Mouse (Mus musculus) natural killer cell, adult 2 months (primary cell): Measurements from ENCODE around the gene Rad54l2.

Source experiments
- DNase-seq, 2 experiments: peaks; one replicate each; pipeline ENCODE4 v3.0.0; 2022; ENCODE audit warnings: low spot score in 2 of 2

Gene Rad54l2

DNA sequence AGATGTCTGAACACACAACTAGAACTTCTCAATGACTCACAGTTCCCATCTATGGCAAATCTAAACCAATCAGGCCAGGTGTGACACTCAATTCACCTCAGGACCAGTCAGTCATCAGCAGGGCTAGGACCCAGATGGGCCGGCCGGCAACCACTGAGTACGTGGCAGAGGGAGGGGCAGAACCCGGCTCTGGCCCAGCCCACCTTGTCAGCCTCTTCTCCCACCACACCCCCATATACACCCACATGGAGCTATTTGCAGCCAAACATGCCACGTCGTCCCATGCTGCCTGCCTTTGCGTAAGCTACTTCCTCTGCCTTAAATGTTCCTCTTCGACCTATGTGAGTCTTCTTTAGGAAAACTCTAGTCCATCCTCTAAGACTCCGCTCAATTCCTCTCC lies 113.0 kb downstream of the Rad54l2 start:
- DNase-seq, result no peak

DNA sequence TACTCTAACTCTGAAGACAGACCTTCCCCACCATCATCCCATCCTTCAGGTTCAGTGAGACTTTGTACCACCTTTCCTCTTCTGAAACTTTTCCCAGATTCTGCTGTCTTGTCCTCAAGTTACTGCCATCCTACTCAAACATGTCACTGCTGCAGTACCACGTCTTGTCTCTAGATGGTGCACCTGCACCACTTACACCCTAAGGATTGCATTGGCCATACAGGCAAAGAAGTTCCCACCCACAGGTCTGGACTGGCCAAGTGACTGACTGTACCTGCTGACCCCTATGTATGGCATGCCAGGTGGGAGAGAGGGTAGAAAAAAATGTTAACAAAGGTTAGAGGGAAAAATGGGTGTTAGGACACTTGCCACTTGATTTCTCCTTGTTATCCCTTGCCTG lies 113.5 kb downstream of the Rad54l2 start:
- peak; percentile 69 to 76 for DNase-seq

DNA sequence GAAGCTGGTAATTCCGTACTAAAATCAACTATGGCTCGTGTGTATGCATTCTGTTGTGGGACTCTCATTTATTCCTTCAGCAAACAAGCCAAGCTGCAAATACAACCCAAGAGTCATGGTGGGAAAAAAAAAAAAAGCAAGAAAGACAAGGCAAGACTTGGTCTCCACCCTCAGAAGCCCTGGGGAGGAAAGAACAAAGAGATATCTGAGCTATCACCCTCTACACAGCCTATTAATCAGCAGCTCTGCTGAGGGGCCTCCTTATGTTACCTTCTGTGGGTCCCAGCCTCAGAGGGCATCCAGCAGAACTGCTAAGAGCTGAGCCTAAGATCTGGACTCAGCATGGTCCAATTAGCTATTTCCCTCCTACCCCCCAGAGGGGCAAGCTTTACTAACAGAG lies 115.1 kb downstream of the Rad54l2 start:
- no peak for DNase-seq

DNA sequence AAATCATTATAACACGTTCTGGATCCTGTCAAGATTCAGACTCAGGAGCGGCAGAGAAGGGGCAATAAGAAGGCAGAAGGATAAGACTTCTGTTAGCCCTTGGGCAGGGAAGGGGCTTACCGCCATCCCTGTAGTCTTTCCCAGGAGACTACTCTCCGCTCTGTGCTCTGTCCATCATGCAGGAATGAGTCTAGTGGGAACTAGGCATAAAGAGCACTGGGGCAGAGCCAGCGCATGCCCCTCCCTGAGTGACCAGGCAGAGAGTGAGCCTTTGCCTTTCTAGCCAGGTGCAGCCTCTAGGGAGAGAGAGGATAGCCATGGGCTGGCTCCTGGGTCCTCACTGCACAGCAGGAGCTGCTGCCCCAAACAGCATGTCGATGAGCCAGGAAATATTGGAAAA lies 124.1 kb downstream of the Rad54l2 start:
- DNase-seq, result no peak

DNA sequence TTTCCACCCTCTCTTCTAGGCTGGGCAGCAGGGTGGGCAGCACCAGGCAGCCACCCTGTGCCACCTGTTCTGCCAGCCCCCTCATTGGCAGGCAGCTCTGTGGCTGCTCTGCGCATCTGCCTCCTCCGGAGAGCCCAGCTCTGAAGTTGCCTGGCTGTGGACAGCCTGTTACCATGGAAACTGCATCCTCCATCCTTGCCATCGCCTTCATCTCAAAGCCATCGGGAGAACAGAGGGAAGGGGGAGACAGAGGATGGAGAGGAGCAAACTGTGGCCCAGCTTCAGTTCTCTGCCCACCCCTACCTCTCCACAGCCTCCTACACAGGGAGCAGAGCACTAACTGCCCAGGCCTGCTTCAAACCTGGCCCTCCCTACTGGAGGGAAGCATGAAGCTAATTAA lies 124.6 kb downstream of the Rad54l2 start:
- DNase-seq, result no peak

DNA sequence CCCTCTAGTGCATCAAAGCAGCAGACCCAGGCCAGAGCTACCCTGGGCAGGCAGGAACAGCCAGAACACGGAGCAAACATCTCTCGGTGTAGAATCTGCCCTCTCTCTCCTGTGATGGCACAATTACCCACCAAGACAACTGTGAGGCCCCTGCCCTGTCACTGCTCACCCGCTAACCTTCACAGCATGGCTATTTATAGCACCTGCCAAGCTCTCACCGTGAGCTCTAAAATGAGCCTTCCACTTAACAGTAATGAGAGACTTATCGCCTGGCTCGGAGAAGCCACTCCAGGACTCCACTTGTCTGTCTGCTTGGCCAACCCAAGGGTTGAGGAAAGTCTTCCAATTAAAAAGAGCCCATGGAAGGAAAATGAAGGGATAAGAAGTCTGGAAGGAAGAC lies 125.8 kb downstream of the Rad54l2 start:
- DNase-seq, result no peak

DNA sequence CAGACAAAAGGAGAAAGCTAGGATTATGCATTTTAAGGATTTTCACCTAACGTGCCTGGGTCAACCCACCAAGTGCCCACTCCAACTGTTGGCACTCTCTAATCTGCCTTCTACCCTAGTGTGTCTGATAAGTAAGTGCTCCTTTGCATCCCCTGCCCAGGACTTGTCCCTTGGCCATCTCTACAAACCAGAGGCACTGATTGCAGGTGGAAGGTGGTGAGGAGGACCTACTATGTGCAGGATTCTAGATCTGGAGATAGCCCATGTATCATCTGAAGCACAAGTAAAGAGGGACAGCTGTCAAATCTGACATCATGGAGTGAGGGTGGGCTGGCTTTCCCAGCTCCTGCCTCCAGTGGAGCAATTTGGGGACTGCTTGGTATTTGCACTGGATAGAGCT lies 129.1 kb downstream of the Rad54l2 start:
- no peak for DNase-seq

DNA sequence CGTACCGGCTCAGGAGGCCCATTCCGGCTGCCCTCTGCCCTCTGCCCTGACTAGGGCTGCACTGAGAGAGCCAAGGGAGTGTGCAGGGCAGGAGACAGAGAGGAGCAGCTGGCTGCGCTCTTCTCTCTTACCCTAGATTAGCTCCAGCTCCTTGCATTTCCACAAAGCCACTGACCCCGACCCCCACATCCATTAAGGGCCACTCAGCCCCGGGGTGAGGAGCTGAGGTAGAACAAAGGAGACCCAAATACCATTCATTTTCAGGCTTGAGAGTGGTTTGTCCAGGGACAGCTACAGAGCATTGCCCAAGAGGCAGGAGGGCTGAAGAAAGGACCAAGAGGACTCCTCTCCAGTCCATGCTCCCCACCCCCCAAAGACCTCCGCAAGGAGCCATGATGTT lies 129.6 kb downstream of the Rad54l2 start:
- no peak for DNase-seq

DNA sequence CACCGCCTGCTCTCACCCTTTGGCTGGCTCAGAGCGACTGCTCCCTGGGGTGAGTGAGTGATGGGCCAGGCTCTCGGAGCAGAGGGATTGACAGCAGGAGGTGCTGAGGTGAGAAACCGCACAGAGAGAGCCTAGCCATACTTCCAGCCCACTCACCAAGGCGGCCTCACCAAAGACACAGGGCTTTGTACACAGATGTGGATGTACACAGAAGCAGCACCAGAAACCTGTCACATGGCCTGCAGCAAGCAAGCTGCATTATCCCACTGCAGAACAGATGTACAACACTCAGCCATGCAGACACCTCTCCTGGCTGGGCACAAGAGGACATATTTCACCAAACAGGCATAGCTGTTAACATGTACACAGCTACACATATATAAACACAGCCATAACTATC lies 131.4 kb downstream of the Rad54l2 start:
- DNase-seq, result no peak

DNA sequence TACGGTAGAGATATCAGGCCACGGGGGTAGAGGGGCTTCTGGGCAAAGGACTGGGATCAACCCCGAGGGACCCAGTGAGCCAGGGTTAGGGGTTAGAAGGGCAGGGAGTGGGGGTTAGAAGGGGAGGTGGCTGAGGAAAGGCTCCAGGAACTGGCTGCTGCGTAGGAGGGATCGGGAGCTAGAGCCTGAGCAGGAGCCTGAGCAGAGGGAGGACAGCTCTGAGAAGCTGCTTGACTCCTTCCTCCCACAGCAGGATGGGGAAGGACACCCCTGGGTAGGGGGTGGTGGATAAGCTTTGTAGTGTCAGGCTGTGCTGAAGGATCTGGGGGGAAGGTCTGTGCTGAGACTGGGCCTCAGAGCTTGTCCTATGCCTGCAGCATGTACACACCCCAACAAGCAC lies 132.2 kb downstream of the Rad54l2 start:
- DNase-seq, result no peak

DNA sequence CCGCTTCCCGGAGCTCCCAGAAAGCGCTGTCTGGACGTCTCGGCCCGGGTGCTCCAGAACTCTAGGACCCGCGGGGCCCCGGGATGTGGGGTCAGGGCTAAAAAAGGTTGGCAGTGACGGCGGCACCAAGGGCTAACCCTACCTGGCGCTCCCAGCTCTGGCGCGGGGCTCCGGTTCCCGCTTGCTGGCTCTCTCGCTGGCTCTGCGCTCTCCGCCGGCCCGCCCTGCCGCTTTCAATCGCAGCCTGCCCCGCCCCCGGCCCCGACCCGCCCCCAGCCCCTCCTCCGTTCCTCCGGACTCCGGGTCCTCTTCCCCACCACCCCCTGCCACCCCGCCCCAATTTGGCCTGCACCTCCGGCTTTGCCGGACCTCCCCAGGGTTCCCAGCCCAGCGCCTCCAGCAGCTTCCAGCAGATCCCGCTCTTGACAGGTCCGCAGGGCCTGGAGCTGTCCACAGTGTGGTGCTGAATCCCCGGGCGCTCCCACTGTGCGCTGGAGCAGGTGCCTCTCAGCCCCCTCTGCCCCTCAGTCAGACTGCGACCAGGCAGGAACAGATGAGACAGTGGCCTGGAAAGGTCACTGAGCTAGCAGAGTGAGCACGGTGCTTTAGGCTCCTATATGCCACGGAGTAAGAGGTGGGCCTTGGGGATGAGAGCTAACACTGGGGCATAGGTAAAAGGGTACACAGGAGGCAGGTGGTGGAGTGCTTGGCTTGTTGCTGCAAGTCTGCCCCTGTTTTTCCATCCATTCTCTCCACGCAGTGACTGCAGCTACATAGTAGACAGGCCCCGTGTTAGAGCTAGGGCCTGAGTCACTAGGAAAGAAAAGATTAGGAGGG lies 132.9 kb downstream of the Rad54l2 start, which contains the start of gene Grm2:
Grm2 (minus strand) TSS at position 199 of the 837 bp plus-strand sequence.
- no peak for DNase-seq

DNA sequence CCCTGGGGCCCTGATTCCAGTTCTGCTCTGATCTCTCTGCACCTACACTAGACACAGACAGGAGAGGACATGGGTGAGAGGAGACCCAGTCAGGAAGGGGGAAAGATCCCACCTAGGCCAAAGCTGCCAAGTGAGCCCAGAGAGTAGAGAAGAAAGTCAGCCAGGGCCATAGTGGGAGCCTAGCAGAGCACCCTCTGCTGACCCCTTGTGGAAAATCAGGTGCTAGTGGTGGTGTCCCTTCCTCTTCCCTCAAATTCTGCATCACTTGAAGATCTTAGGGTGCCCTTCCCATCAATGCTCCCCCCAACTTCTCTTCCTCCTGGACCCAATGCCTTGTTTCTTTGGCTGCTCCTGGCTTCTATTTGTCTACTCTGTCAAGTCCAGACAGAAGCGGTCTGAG lies 136.3 kb downstream of the Rad54l2 start:
- no peak for DNase-seq

DNA sequence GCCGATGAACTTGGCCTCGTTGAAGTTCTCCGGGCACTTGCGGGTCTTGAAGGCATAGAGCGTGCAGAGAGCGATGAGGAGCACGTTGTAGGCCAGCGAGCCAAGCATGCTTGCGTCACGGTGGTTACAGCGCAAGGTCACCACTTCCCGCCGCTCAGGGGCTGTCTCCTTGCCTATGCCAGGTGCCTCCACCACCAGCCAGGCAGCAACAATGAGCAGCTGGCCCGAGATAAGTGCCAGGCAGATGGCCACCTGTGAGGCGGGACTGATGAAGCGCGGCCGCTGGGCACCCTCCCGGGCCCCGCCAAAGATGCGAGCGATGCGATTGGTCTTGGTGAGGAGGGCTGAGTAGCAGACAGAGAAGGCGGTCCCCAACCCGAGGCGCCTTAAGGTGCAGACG lies 141.8 kb downstream of the Rad54l2 start:
- no peak for DNase-seq

DNA sequence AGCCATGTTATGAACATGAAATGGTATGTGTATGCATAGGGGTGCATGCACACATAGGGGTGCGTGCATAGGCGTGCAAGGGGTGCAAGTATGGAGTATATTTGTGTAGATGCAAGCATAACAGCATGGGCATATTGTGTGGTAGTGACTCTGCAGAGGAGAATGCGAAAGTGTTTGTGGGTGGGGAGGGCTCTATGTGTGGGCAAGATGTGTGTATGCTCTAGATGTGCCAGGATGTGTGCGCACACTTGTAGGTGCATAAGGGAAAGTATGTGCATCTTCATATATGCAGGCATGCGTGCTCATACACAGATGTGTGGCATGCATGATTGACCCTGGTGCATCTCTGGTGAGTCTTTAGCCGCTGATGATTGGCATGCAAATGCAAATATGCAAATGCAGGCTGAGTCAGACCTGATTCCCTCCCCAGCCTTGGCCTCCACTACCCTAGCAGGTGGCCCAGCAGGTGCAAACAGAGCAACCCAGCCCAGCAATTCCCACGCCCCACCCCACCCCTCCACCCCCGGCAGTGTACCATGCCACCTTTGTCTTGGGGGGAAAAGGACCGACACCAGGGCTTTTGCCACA lies 143.2 kb downstream of the Rad54l2 start:
- no peak for DNase-seq

DNA sequence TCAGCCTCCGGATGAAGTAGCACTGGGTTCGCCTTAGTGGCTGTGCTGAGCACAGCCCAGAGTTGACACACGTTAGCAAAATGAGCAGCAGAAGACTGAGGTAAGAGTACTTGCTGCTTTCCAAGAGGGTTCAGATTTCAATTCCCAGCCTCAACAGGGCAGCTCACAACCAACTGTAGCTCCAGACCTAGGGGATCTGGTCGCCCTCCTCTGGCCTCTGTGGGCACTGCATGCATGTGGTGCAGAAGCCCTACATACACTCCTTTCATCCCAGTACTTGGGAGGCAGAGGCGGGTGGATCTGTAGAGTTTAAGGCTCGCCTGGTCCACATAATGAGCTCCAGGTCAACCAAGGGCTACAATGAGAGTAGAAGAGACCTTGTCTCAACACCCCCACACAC lies 145.2 kb downstream of the Rad54l2 start:
- DNase-seq, result no peak

DNA sequence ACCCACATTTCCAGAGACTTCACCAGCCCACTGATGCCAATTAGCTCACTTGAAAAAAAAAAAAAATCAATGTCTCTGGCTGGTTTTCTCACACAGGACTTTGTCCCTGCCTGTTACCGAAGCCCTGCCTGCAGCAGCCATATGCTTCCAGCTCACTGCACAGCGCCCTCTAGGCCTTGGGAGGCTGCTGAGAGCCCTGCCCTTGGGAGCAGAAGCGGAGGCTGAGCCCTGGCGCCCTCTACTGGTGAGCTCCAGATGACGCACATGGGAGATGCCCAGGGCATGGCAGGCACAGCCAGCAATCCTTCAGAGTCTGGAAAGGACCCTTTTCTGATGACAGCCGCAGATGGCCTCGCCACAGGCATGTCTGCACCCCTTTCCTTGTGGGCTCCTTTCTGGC lies 145.9 kb downstream of the Rad54l2 start:
- DNase-seq, result peak; percentile 52 to 72

DNA sequence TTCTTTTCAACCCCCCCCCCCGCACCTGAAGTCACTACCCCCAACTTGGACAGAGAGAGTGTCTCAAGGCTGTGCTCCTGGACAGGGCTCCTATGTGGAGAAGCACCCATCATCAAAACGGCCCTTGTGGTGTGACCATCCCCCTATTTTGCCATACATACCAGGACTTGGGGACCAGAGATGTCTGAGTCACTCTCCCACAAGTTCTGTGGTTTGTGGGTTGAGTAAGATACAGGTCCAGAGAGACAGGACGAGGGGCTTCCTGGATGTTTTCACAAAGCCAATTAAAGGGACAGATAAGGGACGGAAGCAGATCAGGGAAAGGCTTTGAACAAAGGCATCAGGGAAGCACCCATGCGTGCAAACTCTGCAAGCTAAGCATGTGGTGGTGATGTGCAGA lies 147.6 kb downstream of the Rad54l2 start:
- no peak for DNase-seq

DNA sequence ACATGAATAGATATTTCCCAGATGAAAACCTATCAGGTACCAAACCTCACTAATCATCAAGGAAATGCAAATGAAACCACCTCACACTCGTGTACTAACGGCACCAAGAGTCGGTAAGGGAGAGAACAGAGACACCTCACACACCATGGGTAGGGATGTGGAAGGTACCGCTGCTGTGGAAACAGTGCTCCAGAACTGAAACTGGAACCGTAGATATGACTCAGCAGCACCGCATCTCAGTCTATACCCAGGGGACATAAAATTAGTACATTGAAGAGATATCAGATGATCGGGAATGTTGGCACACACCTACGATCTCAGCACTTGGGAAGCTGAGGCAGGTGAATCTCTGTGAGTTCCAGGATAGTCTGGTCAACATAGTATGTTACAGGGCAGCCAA lies 150.8 kb downstream of the Rad54l2 start:
- DNase-seq, result no peak
